Mouse (Mus musculus) G1E (cell line): ENCODE measurements around the gene E2f8. TPM values are rescaled to one million over a fixed set of nuclear protein-coding genes. Genes with fewer than 3 reads are reported as not detected.

Source experiments
- ATAC-seq: 2 replicates; pipeline ENCODE4 v1.8.0; 2016; ENCODE audit warnings: mild to moderate bottlenecking; ENCODE audit not compliant: insufficient number of reproducible peaks, poor library complexity, low FRiP score, severe bottlenecking; ENCODE audit errors: extremely low read depth
- DNase-seq: peaks from one replicate; pipeline ENCODE4 v3.0.0; 2012; ENCODE audit warnings: low spot score
- H3K27me3 ChIP-seq: 2 replicates; pipeline ENCODE4 v1.6.1; 2012; ENCODE audit warnings: mild to moderate bottlenecking, low read length, inconsistent platforms; ENCODE audit not compliant: insufficient read depth
- H3K36me3 ChIP-seq: replicated peaks from 2 replicates; pipeline ENCODE3; 2012; ENCODE audit warnings: mild to moderate bottlenecking, inconsistent platforms
- H3K4me1 ChIP-seq: 2 replicates; pipeline ENCODE4 v1.6.1; 2012; ENCODE audit warnings: low read depth, low read length, inconsistent platforms, mixed read lengths; ENCODE audit not compliant: insufficient read depth
- H3K4me3 ChIP-seq: 2 replicates; pipeline ENCODE4 v1.5.1; 2012; ENCODE audit warnings: low read depth, mild to moderate bottlenecking, inconsistent platforms, low read length, moderate library complexity, mixed read lengths
- H3K9me3 ChIP-seq: replicated peaks from 2 replicates; pipeline ENCODE4 v1.6.1; 2012; ENCODE audit warnings: inconsistent platforms
- CTCF ChIP-seq: IDR thresholded peaks from 2 replicates; pipeline ENCODE4 v1.5.1; 2012; ENCODE audit warnings: low read depth, low read length, inconsistent platforms, mixed read lengths
- GATA1 ChIP-seq: IDR thresholded peaks from 2 replicates; pipeline ENCODE4 v1.6.1; 2012; ENCODE audit warnings: borderline replicate concordance, low read length, inconsistent platforms, mixed read lengths
- GATA2 ChIP-seq: IDR thresholded peaks from 2 replicates; pipeline ENCODE4 v1.6.1; 2012; ENCODE audit warnings: low read depth, low read length, inconsistent platforms, borderline replicate concordance
- POLR2AphosphoS5 ChIP-seq: IDR thresholded peaks from 2 replicates; pipeline ENCODE4 v1.6.1; 2012; ENCODE audit warnings: low read depth, low read length, inconsistent platforms; ENCODE audit not compliant: insufficient replicate concordance
- TAL1 ChIP-seq: conservative IDR thresholded peaks from 2 replicates; pipeline ENCODE4 v1.6.1; 2012; ENCODE audit warnings: low read depth, low read length, inconsistent platforms, mixed read lengths
- polyA plus RNA-seq: library from polyadenylated mRNA; stranded (reverse); fragments of >175 nt; gene quantifications from 2 replicates; pipeline ENCODE4 v1.2.3, GENCODE M21; 2012
- total RNA-seq, 2 experiments: library from RNA; stranded (forward) in 1 of 2; stranded (reverse) in 1 of 2; fragments of 200-1000 nt in 1 of 2; fragments of >200 nt in 1 of 2; fragmentation: Nextera tagmentation in 1 of 2; gene quantifications; 2 replicates each; pipeline ENCODE4 v1.2.3; 2014 to 2017

E2f8 gene
- 111 and 133 TPM in 2 replicates for total RNA-seq (2014; fragmentation: Nextera tagmentation)
- 21.8 and 25.0 TPM in 2 replicates for total RNA-seq (2017)
- polyA plus RNA-seq = 29.1 and 35.0 TPM in 2 replicates

DNA sequence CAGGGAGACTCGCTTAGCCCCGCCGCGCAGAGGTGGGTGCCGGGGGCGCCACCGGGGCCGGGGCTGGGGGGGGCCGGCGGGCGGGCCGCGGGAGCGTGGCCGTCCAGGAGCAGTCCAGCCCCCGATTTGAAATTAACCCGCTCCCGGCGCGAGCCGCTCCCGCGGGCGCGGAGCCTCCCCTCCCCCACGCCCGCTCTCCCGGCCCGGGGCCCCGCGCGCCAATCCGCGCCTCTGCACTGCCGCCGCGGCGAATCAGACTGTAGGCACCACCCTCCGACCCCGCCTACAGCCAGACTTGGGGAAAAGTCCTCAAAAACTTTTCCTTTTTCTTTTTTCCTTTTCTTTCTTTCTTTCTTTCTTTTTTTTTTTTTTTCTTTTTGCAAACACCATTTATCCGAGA, at the start of gene E2f8:
Gene E2f8 (minus strand): TSS at position 111 of the 400 bp plus-strand sequence.
- peak within 1 kb of the TSS; percentile 93 for H3K4me3 ChIP-seq
- H3K4me1 ChIP-seq = peaks cover 47% of the 10 kb centered on the region
- ATAC-seq (peak; percentile 35; the same call in 1 of the 2 replicates), DNase-seq (peak; percentile 85)
- no peak for TF ChIP-seq GATA1
- TF ChIP-seq CTCF = no peak
- no peak for TF ChIP-seq TAL1
- TF ChIP-seq GATA2 = no peak
- TF ChIP-seq POLR2AphosphoS5 = no peak
- H3K9me3 ChIP-seq = no peaks in the 10 kb centered on the region
- peaks cover 31% of the 10 kb centered on the region for H3K36me3 ChIP-seq
- peaks cover 16% of the 10 kb centered on the region for H3K27me3 ChIP-seq

- H3K4me3 ChIP-seq = no peak overlapping the region
- TF ChIP-seq TAL1 = no peak
- no peak for TF ChIP-seq CTCF
- TF ChIP-seq GATA2 = no peak
- TF ChIP-seq GATA1 = no peak
- TF ChIP-seq POLR2AphosphoS5 = no peak
- H3K4me1 ChIP-seq = no peaks in the 10 kb centered on the region
- H3K36me3 ChIP-seq = no peaks in the 10 kb centered on the region
- ATAC-seq = no peak
- H3K27me3 ChIP-seq = no peaks in the 10 kb centered on the region
- DNase-seq = no peak
- H3K9me3 ChIP-seq = no peaks in the 10 kb centered on the region; the same call in 1 of the 2 replicates
Measured at GRCm38 (mm10) chr7:48930399-48930798, 49.0 kb upstream of the E2f8 start.

- TF ChIP-seq GATA1 = no peak
- TF ChIP-seq POLR2AphosphoS5 = no peak
- TF ChIP-seq TAL1 = no peak
- TF ChIP-seq CTCF = no peak
- TF ChIP-seq GATA2 = no peak
- no peak for ATAC-seq
- no peak for DNase-seq
- Histone ChIP-seq H3K27me3 (no peaks in the 10 kb centered on the region), H3K36me3 (no peaks in the 10 kb centered on the region), H3K4me3 (no peak overlapping the region), H3K9me3 (no peaks in the 10 kb centered on the region), H3K4me1 (no peaks in the 10 kb centered on the region)
Measured at GRCm38 (mm10) chr7:48928364-48928763, 47.0 kb upstream of the E2f8 start.

GRCm38 (mm10) chr7:48925214-48925613, 43.8 kb upstream of the E2f8 start:
- no peaks in the 10 kb centered on the region for H3K36me3 ChIP-seq

GRCm38 (mm10) chr7:48923620-48924019, 42.2 kb upstream of the E2f8 start:
- H3K4me3 ChIP-seq = no peak overlapping the region
- ATAC-seq = no peak

More at GRCm38 (mm10) chr7:48925214-48925613, 43.8 kb upstream of the E2f8 start:
- TF ChIP-seq GATA1 (no peak), CTCF (no peak), POLR2AphosphoS5 (no peak), TAL1 (no peak), GATA2 (no peak)
- no peaks in the 10 kb centered on the region for H3K4me1 ChIP-seq
- no peak for DNase-seq
- no peak overlapping the region for H3K4me3 ChIP-seq
- H3K27me3 ChIP-seq = no peaks in the 10 kb centered on the region
- no peak for ATAC-seq
- no peaks in the 10 kb centered on the region for H3K9me3 ChIP-seq

DNA sequence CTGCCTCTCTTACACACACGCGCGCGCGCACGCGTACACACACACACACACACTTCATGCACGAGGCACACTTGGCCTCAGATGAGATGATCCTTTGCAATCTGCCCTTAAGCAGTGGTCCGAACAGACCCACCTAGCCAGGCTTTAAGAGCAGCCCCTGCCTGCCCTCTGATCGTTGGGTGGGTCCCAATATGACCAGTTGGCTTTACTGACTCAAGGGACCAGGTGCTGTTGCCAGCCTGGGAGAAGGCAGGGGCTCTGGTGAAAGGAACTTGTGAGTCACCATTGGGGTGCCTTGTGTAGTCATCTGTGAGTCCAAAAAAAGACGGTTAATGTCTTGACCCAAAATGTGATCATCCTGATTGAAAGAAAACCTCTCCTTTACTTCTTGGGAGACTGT, 37.0 kb upstream of the E2f8 start:
- no peak for DNase-seq
- ATAC-seq = no peak
- Histone ChIP-seq H3K4me1 (no peaks in the 10 kb centered on the region), H3K27me3 (no peaks in the 10 kb centered on the region), H3K4me3 (no peak overlapping the region), H3K36me3 (no peaks in the 10 kb centered on the region), H3K9me3 (no peaks in the 10 kb centered on the region)
- no peak for TF ChIP-seq POLR2AphosphoS5
- TF ChIP-seq GATA1 = no peak
- TF ChIP-seq CTCF = no peak
- no peak for TF ChIP-seq GATA2
- TF ChIP-seq TAL1 = no peak

More at GRCm38 (mm10) chr7:48923620-48924019, 42.2 kb upstream of the E2f8 start:
- no peak for TF ChIP-seq GATA1
- TF ChIP-seq POLR2AphosphoS5 = no peak
- no peak for TF ChIP-seq GATA2
- TF ChIP-seq TAL1 = no peak
- TF ChIP-seq CTCF = no peak
- H3K27me3 ChIP-seq = no peaks in the 10 kb centered on the region
- H3K36me3 ChIP-seq = no peaks in the 10 kb centered on the region
- H3K9me3 ChIP-seq = no peaks in the 10 kb centered on the region
- H3K4me1 ChIP-seq = no peaks in the 10 kb centered on the region
- DNase-seq = no peak
